Mouse (Mus musculus) intestine, embryonic 14.5 days (tissue): ENCODE data around the gene Srcin1. TPM values are rescaled to one million over a fixed set of nuclear protein-coding genes. Genes with fewer than 3 reads are reported as not detected.

Experiments
- ATAC-seq: fragments of 200-750 bp; cut with Nextera tagmentation; replicated peaks from 2 replicates; pipeline ENCODE4 v1.8.0; 2017; ENCODE audit warnings: low read depth, moderate number of reproducible peaks, moderate TSS enrichment, moderate library complexity; ENCODE audit not compliant: low FRiP score, low TSS enrichment
- DNase-seq: peaks from one replicate; pipeline ENCODE4 v3.0.0-alpha.2; 2018; ENCODE audit warnings: low spot score
- H3K27ac ChIP-seq: fragments of 300-500 bp; sonication (generic); 2 replicates; pipeline ENCODE4 v1.5.1; 2014; ENCODE audit warnings: low read depth, mild to moderate bottlenecking, control low read depth
- H3K27me3 ChIP-seq: fragments of 300-500 bp; sonication (generic); replicated peaks from 2 replicates; pipeline ENCODE4 v1.6.1; 2014; ENCODE audit warnings: low read length, control low read depth; ENCODE audit not compliant: control insufficient read depth, insufficient read depth
- H3K36me3 ChIP-seq: fragments of 300-500 bp; sonication (generic); 2 replicates; pipeline ENCODE4 v1.6.1; 2014; ENCODE audit warnings: low read length, control low read depth; ENCODE audit not compliant: control insufficient read depth, insufficient read depth
- H3K4me1 ChIP-seq: fragments of 300-500 bp; sonication (generic); replicated peaks from 2 replicates; pipeline ENCODE4 v1.6.1; 2014; ENCODE audit warnings: low read length, control low read depth, mixed read lengths; ENCODE audit not compliant: control insufficient read depth, insufficient read depth
- H3K4me2 ChIP-seq: fragments of 300-500 bp; sonication (generic); 2 replicates; pipeline ENCODE4 v1.6.1; 2014; ENCODE audit warnings: low read length
- H3K4me3 ChIP-seq: fragments of 300-500 bp; sonication (generic); 2 replicates; pipeline ENCODE4 v1.5.1; 2014; ENCODE audit warnings: low read depth, low read length, control low read depth, mixed read lengths
- H3K9ac ChIP-seq: fragments of 300-500 bp; sonication (generic); 2 replicates; pipeline ENCODE4 v1.6.1; 2014; ENCODE audit warnings: mild to moderate bottlenecking, low read length
- H3K9me3 ChIP-seq: fragments of 300-500 bp; sonication (generic); 2 replicates; pipeline ENCODE4 v1.6.1; 2016; ENCODE audit warnings: low read length, control low read depth; ENCODE audit not compliant: control insufficient read depth
- WGBS: fragments of 180-500 bp; shearing (Covaris S2); extraction: QIAGEN DNeasy Blood & Tissue Kit; methylation state at CpG from one replicate; pipeline ENCODE4 v1.1.7; 2014; 5-methylcytosine and 5-hydroxymethylcytosine counted together
- polyA plus RNA-seq: library from polyadenylated mRNA; unstranded; fragments of >200 nt; fragmentation: Nextera tagmentation; extraction: Ambion mirVana; gene quantifications from 2 replicates; pipeline ENCODE4 v1.2.1, GENCODE M21; 2014

The Srcin1 gene
- polyA plus RNA-seq, 1 experiment from 2014 or later, result 0.16 TPM

GRCm38 (mm10) chr11:97556569-97557408, 19.2 kb downstream of the Srcin1 start:
- H3K36me3 ChIP-seq, result no peaks in the 10 kb centered on the region
- no peak overlapping the region for H3K4me3 ChIP-seq
- H3K27ac ChIP-seq, result no peak overlapping the region
- no peak overlapping the region for H3K9ac ChIP-seq
- H3K4me2 ChIP-seq, result no peak overlapping the region
- H3K9me3 ChIP-seq, result no peaks in the 10 kb centered on the region
- ATAC-seq, result no peak
- 26% methylated on average over 7 of the region's 7 CpGs for WGBS
- DNase-seq, result no peak
- 0 out of 2 replicates have a peak, but pooled peaks cover 3% of the 10 kb centered on the region for H3K4me1 ChIP-seq
- H3K27me3 ChIP-seq, result peaks cover 9% of the 10 kb centered on the region

GRCm38 (mm10) chr11:97555144-97555543, 20.8 kb downstream of the Srcin1 start:
- 46% methylated on average over 6 of the region's 6 CpGs for WGBS
- Histone ChIP-seq H3K36me3 (no peaks in the 10 kb centered on the region), H3K9ac (no peak overlapping the region), H3K4me1 (0 out of 2 replicates have a peak, but pooled peaks cover 3% of the 10 kb centered on the region), H3K9me3 (no peaks in the 10 kb centered on the region), H3K4me3 (no peak overlapping the region), H3K27me3 (peaks cover 26% of the 10 kb centered on the region), H3K4me2 (no peak overlapping the region), H3K27ac (no peak overlapping the region)
- no peak for ATAC-seq
- no peak for DNase-seq

- ATAC-seq, result no peak
- Histone ChIP-seq H3K27me3 (peaks cover 56% of the 10 kb centered on the region), H3K27ac (no peak overlapping the region), H3K9me3 (no peaks in the 10 kb centered on the region), H3K4me3 (no peak overlapping the region), H3K4me1 (0 out of 2 replicates have a peak, but pooled peaks cover 3% of the 10 kb centered on the region), H3K4me2 (no peak overlapping the region), H3K9ac (no peak overlapping the region), H3K36me3 (no peaks in the 10 kb centered on the region)
- no peak for DNase-seq
- WGBS, result 19% methylated on average over 8 of the region's 8 CpGs
These were observed 23.8 kb downstream of the Srcin1 start for GRCm38 (mm10) chr11:97552151-97552550.

- Histone ChIP-seq H3K4me3 (no peak overlapping the region), H3K9ac (no peak overlapping the region), H3K36me3 (no peaks in the 10 kb centered on the region), H3K27me3 (peaks cover 89% of the 10 kb centered on the region), H3K4me2 (no peak overlapping the region), H3K27ac (no peak overlapping the region), H3K4me1 (peaks cover 6% of the 10 kb centered on the region; the same call in 1 of the 2 replicates), H3K9me3 (no peaks in the 10 kb centered on the region)
- DNase-seq, result no peak
- WGBS, result 47% methylated on average over 8 of the region's 8 CpGs
- no peak for ATAC-seq
These were observed 27.2 kb downstream of the Srcin1 start for GRCm38 (mm10) chr11:97548757-97549156.

GRCm38 (mm10) chr11:97547957-97548706, 27.9 kb downstream of the Srcin1 start:
- DNase-seq, result no peak
- H3K4me1 ChIP-seq, result peaks cover 6% of the 10 kb centered on the region; the same call in 1 of the 2 replicates
- H3K36me3 ChIP-seq, result no peaks in the 10 kb centered on the region
- no peaks in the 10 kb centered on the region for H3K9me3 ChIP-seq
- H3K27ac ChIP-seq, result no peak overlapping the region
- H3K9ac ChIP-seq, result no peak overlapping the region
- H3K4me2 ChIP-seq, result no peak overlapping the region
- H3K4me3 ChIP-seq, result no peak overlapping the region
- WGBS, result 61% methylated on average over 12 of the region's 12 CpGs
- peaks cover 93% of the 10 kb centered on the region for H3K27me3 ChIP-seq
- no peak for ATAC-seq

- Histone ChIP-seq H3K9me3 (no peaks in the 10 kb centered on the region), H3K4me1 (peaks cover 6% of the 10 kb centered on the region; the same call in 1 of the 2 replicates), H3K4me3 (peak overlapping the region; percentile 49), H3K36me3 (no peaks in the 10 kb centered on the region), H3K27me3 (peaks cover 85% of the 10 kb centered on the region), H3K4me2 (peak overlapping the region; percentile 99), H3K27ac (no peak overlapping the region), H3K9ac (peak overlapping the region; percentile 43)
- DNase-seq, result no peak
- WGBS, result under 1% methylated on average over 56 of the region's 73 CpGs
- peak; percentile 54; the same call in 1 of the 2 replicates for ATAC-seq
These were observed 29.1 kb downstream of the Srcin1 start for GRCm38 (mm10) chr11:97546804-97547411.

- DNase-seq (no peak), ATAC-seq (no peak)
- Histone ChIP-seq H3K27me3 (peaks cover 75% of the 10 kb centered on the region), H3K9ac (peak overlapping the region; percentile 43; the same call in 1 of the 2 replicates), H3K4me1 (peaks cover 6% of the 10 kb centered on the region; the same call in 1 of the 2 replicates), H3K9me3 (no peaks in the 10 kb centered on the region), H3K27ac (no peak overlapping the region), H3K36me3 (no peaks in the 10 kb centered on the region), H3K4me3 (peak overlapping the region; percentile 49), H3K4me2 (peak overlapping the region; percentile 99)
- 3% methylated on average over 26 of the region's 26 CpGs for WGBS
These were observed 30.0 kb downstream of the Srcin1 start for GRCm38 (mm10) chr11:97545808-97546560.

GRCm38 (mm10) chr11:97543883-97544282, 32.1 kb downstream of the Srcin1 start:
- 71% methylated on average over 9 of the region's 9 CpGs for WGBS
- H3K9ac ChIP-seq, result no peak overlapping the region
- peaks cover 6% of the 10 kb centered on the region; the same call in 1 of the 2 replicates for H3K4me1 ChIP-seq
- H3K4me3 ChIP-seq, result no peak overlapping the region
- no peak overlapping the region for H3K4me2 ChIP-seq
- H3K9me3 ChIP-seq, result no peaks in the 10 kb centered on the region
- H3K27ac ChIP-seq, result no peak overlapping the region
- no peaks in the 10 kb centered on the region for H3K36me3 ChIP-seq
- H3K27me3 ChIP-seq, result peaks cover 63% of the 10 kb centered on the region
- DNase-seq (no peak), ATAC-seq (no peak)
